Mouse (Mus musculus) left cerebral cortex, adult 11 months (tissue): ENCODE measurements at regions not wholly inside any gene's neighbourhood (a gene's known extent, or its start where the extent isn't known, plus 50 kb on each side); places are given as distances from the start of the nearest gene placed in this dataset.

Experiments
- DNase-seq: peaks from one replicate; pipeline ENCODE4 v3.0.0; 2022; ENCODE audit warnings: low spot score

GRCm38 (mm10) chr10:83896160-83896559 lies 173.5 kb downstream of the 1500009L16Rik start:
- DNase-seq = no peak

DNA sequence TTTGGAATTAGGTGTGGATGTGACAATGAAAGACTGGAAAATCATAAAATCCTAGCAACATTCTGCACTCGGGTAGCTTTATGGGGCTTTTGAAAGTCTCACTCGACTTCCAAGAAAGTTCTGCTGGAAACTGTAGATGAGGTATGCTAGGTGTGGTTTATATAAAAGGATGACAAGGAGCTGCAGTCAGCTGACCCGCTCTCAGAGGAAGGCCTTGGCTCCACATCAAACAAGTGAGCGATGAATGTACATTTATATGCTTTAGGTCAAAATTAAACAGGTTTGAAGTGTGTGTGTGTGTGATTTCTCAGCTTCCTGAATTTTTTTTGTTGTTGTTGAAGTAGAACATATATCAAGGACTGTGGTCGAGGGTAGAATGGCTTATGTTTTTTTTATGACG lies 174.9 kb downstream of the 1500009L16Rik start:
- no peak for DNase-seq

DNA sequence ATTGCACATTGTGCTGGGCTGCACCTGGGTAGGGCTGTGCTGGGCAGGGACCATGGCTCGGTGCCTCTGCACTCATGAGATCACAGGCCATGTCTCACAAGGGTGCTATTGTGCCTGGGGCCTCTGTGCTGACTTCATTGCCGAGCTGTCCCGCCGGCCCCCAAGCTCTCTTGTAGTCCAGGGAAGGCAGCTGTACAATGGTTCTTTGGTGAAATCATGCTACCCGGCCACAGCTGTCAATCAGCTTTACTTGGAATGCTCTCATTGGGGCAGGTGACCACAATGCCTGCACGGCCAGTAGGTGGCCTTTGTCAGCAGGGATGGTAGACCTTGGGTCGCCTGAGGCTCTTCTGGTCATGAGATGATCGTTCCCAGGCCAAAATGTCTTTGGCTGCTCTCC lies 184.1 kb downstream of the 1500009L16Rik start:
- peak; percentile 63 for DNase-seq

DNA sequence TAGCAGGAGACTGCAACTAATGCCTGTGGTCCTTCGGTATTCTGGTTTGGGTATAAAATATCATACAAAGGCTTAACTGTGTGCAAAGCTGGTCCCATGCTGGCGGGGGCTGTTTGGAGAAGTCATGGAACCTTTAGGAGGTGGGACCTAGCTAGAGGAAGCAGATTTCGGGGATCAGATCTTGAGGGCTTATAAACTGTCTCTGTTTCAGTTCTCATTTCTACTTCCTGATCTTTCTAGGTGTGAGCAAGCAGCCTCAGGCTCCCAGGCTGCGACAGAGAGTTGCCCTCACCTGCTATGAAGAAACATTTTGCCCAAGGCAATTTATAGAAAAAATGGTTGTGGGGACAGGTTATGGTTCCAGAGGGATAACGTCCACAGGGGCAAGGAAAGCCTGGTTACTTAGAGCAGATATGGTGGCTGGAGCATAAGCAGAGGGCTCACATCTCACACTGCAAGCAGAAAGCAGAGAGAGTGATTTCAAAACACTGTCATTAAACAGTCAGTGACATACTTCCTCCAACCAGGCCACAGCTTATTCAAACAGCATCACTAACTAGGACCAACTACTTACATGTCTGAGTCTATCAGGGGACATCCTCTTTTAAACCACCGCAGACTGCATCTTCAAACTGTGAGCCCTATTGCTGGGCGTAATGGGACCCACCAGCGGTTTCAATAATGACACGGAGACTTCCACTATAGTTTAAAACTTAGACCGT lies 188.1 kb downstream of the 1500009L16Rik start:
- DNase-seq = no peak

DNA sequence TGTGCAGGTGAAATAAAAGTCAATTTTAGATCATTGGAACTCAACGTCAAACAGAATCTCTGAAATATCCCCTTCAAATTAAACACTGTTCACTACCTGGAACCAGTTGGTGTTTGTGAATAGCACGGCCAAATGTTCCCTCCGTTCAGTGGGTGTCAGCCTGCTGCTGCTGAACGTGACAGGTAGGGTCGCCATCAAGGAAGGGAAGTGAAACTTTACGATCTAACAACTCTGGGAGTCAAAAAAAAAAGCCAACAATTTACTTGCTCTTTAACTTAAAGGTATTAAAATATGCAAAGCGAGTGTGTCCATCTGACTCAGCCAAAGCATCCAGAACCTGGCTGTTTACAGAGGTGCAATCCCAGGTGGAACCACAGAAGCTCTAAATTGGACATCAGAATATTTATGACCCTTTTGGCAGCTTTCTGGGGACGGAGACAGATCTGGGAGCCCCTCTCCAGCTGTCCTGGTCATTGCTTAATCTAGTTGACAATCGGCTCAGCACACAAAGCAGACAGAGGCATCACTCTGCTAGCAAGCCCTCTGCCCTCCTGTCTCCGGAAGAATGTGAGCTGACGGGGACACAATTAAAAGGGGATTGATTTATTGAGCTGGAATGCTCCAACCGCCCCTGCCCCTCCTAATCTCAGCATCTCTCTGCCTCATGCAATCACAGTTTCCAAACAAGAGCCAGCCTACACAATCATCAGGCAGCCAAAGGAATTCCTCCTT lies 191.9 kb downstream of the 1500009L16Rik start:
- no peak for DNase-seq

DNA sequence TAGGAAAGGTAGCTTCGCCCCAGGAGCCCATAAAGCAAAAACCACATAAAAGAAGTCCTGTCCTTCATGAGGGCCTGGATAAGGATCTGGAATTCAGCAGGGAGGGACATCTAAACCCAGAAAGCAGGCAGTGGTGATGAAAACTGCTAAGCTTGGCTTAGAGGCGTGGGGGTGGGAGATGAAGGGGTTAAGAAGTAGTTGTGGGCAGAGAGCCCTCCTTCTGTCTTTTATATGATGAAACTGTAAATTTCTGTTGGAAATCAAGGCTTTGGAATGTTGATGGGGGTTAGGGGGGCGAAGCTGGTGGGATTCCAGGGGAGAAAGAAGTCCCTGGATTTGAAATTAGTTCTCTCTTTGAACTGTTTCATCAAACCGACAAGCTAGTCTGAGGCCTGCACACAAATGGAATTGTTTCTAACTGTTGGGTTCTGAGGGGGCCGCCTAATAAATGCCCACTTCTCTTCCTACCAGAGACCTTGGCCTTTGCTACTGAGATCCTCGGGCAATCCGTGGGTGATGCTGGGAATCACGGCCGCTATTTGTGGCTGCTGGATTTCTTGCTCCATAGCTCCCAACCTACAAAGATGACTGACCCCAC lies 192.6 kb downstream of the 1500009L16Rik start:
- DNase-seq = no peak

- DNase-seq = no peak
Measured at GRCm38 (mm10) chr10:83926990-83927389, 204.3 kb downstream of the 1500009L16Rik start.

- DNase-seq = no peak
Measured at GRCm38 (mm10) chr10:83927554-83927953, 204.9 kb downstream of the 1500009L16Rik start.

GRCm38 (mm10) chr10:83931758-83932157 lies 209.1 kb downstream of the 1500009L16Rik start:
- no peak for DNase-seq

DNA sequence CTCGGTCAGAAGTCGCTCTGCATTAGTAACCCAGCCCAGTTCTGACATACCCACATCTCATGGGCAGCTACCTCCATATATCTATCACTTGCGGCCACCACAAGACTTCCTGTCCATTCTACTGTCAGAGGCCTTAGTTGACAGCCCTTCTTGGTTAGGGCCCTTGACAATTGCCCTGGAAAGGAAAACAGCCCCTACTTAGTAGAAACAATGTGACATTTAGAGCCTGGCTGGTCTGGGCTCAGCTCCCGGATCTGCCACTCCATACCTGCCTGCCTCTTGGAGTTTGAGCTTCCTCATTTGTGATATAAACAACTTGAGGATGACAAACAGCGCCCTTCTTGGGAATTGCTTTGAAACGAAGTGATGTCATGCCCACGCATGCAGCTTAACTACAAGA lies 210.5 kb downstream of the 1500009L16Rik start:
- no peak for DNase-seq

GRCm38 (mm10) chr10:83934498-83934897 lies 211.8 kb downstream of the 1500009L16Rik start:
- DNase-seq = no peak

DNA sequence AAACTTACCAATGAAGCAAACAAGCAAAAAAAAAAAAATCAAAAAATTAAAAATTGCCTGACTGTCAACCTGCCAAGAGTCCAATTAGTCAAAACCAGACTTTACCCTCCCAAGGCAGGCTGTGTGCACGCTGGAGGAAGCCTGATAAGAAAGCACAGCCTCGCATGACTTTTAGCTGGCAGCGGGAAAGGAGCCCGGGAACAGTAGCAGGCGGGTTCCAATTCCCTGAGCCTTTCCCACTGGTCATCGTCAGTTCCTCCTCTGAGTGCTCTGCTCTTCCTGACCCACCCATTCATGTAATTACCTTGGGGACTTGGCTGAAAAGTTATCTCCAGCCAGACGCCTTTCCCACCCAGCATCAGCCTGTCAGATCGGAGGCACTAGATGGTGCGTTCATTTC lies 214.5 kb downstream of the 1500009L16Rik start:
- no peak for DNase-seq

- no peak for DNase-seq
Measured at GRCm38 (mm10) chr10:83942101-83942500, 219.4 kb downstream of the 1500009L16Rik start.

DNA sequence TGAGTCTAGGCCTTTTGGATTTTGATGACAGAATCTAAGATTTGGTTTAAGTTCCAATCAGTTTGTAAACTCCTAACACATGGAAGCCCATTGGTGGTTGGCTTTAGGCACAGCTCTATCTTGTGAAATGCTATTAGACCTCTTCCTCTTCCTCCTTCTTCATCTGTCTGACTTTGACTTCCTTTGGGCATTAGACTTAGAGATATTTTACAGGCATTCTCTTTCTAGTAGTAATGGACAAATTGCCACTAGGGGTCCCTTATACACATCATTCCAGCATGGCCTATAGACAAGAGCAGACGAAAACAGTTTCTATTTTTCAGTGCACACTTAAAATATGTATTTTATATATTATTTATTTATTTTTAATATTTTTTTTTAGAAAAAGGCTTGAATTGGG lies 221.5 kb downstream of the 1500009L16Rik start:
- DNase-seq = no peak

DNA sequence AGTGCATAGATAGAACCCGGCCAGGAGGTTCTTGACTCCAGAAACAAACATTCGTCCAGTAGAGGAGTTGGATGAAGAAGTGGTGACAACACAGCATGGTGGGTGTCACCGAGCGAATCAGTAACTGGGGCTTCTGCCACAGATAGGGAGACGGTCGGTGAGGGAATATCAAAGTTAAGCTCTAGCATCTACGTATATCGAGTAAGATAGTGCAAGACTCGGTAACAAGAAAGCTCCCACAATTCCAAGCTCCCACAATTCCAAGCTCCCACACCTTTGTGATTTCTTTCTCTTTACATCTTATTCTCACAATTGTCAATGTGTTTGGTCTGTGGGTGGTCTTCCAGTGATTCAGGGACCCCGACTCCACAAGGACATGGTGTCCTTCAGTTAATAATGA lies 222.2 kb downstream of the 1500009L16Rik start:
- no peak for DNase-seq

DNA sequence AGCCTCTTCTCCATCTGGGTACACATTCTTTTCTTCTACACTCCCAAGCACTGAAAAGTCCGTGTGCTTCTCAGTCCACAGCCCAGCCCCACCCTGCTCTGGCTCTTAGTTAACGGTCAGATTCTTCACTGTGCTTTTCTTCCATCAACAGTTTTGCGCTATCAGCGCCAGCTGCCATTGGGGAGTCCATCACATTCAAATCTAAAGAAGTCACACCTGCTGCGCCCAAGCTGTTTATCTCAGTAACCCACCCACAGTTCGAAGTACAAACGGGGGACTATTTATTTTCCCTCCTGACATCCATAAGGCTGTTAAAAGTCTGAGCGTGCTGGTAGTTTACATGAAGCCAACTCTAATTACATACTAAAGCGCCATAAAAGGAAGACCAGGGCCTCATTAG lies 222.8 kb downstream of the 1500009L16Rik start:
- DNase-seq = no peak

DNA sequence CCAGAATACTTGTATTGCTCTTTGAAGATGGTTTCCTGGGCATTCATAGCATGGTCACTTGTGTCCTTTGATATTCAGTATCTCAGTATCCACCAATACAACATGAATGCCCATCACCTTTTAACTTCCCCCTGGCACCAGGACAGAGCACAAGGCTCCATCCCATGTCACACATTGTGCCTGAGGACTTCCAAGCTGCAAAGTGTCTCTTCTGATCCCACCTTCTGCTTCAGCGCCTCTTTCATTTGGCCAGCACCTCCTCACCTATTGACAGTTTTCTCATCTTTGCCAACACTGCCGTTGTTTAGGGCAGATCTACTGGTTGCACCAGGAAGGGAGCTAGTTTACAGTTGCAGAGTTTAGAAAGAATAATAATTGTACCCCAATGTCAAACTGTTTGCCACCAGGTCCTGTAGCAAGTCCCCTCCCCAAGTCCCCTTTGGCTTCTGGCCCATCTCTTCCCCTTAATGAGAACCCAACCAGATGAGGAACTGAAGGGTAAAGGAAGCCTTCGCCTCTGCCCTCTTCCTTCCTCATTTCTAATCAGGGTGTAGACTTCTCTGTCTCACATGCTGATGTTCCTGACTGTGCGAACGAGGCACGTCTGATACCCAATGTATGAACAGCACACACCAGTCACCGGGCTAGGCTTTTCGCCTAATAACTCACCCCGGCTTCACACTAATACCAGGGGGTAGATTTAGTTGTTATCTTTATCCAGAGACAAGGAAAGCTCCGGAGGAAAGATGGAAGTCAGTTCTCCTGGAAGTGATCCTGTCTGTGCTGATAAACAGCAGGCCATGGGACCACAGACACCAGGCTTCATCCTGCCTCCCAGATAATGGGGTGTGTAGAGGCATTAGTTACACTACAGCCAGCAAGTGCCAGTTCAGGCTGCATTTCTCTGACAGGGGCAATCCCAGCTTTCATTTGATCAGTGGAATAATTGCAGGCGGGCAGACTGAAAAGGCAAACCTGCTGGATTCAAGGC lies 223.8 kb downstream of the 1500009L16Rik start:
- DNase-seq = no peak

GRCm38 (mm10) chr10:83957118-83957759 lies 234.6 kb downstream of the 1500009L16Rik start:
- DNase-seq = no peak

GRCm38 (mm10) chr10:83958397-83958796 lies 235.7 kb downstream of the 1500009L16Rik start:
- DNase-seq = no peak

- no peak for DNase-seq
Measured at GRCm38 (mm10) chr10:83958826-83959225, 236.2 kb downstream of the 1500009L16Rik start.

DNA sequence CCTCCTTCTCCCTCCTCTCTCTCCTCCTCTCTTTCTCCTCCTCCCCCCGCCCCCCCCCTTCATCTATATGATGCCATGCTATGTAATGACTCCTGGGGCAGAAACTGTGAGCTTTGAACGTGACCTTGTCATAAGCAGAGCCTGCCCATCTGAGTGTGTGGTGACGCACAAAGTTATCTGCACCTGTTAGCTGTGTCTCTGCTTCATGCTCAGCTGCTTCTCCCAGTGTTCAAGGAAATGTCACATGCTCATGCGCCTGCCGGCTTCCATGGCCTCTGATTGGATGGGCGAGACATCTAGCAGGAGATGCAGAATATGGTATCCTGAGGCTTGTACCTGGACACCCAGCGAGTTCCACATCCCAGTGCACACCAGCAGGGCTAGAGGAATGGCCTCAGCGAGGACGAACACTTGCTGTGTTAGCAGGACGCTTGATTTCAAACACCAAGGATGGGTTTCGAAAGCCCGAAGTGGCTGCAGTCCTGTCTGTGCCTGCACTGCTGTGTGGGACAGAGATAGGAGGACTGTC lies 240.6 kb downstream of the 1500009L16Rik start:
- DNase-seq = no peak
